Mouse (Mus musculus): ENCODE data around the gene Nbeal2.

DNA sequence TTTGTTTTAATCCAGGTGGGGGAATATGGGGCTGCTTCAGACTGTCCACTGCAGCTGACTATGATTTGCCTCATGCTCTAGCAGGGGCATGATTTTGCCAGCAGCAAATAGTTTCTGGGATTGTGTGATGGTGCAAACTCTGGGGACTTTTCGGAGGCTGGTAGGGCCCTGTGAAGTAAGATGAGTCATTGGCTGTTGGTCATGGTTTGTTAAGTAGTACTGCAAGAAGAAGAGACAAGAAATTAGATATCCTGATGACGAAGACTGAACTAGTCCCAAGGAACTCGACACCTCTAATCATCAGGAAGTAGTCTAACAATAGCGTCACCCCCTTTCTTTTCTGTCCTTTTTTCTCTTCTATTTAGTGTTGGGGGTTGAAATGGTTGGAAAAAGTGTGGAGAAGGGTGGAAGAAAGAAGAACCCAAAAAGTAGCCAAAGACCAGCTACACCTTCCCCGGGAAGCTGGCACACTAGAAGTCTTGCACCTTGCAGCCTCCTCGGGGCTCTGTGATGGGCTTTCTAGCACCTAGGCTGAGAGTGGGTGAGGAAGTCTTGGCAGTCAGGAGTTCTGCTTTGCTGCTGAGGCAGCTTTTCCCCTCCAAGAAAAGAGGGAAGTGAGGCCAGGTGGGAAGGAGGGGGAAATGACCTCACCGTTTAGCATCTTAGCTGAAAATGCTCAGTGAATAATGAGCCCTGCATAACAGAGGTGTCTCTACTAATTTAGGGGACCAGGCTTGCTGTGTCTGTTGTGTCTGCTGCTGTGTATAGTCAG, 27.0 kb upstream of the Nbeal2 start:
- no peak for TF ChIP-seq GATA1 (IDR thresholded peaks at IDR 0.05; ENCODE audit: low read length)
- no peak for TF ChIP-seq TAL1 (IDR thresholded peaks at IDR 0.05; ENCODE audit: low read length)

Measured in erythroblast, embryonic 14.5 days (primary cell).